Mouse (Mus musculus): ENCODE results near the gene Ubxn2a.
"Not testable (repeated sequence)": the region's sequence is repeated elsewhere in the genome, so short reads cannot be mapped to it uniquely, and the experiment has no call there.

The Ubxn2a gene

DNA sequence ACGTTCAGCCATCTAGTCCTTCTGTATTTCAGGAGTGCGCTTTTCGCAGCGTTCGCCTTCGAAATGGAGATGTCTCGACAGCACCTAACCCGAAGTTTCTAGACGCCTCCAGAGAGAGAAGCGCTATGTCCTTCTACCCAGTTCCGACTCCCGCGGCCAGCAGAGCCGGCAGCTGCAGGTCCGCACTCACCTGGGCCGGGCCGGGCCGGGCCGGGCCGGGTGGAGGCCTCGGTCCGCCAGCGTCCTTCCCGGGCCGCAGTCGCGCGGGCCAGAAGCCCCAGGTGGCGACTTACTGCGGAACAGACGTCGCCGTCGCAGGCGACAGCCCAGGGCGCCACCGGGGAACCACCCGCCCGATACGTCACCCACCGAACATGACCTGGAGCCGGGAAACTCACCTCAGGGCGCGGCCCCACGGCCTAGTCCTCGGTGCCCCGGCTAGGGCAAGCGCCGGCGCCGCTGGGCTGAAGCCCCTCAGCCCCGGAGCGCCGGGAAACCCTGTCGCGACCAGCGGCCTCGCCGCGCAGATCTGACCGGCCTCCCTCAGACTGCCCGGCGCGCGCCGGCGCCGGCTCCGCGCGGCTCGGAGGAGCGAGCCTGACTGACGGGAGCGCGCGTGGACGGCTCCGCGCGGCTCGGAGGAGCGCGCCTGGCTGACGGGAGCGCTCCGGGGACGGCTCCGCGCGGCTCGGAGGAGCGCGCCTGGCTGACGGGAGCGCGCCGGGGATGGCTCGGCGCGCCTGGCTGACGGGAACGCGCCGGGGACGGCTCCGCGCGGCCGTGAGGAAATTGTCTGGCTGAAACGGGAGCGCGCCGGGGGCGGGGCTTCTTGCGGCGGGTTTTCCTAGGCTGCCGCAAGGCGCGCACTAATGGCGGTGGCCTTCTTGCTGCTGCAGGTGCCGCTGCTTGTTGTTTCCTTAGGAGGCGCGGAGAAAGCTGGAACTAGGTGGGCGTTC, at the start of gene Ubxn2a:
Ubxn2a (minus strand) TSS at position 755 of the 956 bp plus-strand sequence.
- peak; percentile 94 to 96 for DNase-seq

DNA sequence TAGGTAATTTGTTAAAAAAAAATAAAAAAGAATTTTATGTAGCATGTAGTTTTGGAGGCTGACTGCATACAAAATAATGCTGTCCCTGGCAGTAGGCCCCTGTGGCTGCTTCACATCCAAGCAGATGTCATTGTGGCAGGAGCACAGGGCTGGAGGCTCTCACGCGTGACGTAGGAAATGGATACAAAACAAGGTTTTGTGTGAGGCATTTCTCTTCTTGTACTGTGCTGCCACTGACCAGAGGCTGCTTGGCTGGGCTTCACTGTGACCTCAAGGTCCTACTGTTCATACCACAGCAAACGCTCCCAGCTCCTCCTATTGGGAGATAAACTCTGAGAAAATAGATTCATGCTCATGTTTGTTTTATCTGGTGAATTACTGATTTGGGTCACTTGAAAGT, 45.7 kb upstream of the Ubxn2a start:
- no peak for DNase-seq

DNA sequence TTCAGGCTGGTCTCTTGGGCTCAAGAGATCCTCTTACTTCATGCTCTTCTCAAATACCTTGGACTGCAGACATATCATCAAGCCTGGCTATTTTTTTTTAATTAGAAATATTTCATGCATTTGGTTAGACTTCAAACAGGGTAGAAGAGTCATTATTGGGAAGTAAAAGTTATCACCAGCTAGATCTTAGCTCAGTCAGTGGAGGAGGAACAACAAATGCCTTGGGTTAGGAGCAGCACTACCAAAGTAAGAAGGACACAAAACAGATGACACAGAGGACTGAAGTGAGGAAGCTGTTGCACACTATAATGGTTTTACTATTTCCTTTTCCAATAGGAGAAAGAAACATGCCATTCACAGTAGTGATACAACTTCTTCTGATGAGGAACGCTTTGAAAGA, 44.8 kb upstream of the Ubxn2a start:
- no peak for DNase-seq

GRCm38 (mm10) chr12:4930820-4931548, 23.5 kb upstream of the Ubxn2a start:
- DNase-seq = no peak

GRCm38 (mm10) chr12:4928197-4928596, 20.7 kb upstream of the Ubxn2a start:
- no peak for DNase-seq

DNA sequence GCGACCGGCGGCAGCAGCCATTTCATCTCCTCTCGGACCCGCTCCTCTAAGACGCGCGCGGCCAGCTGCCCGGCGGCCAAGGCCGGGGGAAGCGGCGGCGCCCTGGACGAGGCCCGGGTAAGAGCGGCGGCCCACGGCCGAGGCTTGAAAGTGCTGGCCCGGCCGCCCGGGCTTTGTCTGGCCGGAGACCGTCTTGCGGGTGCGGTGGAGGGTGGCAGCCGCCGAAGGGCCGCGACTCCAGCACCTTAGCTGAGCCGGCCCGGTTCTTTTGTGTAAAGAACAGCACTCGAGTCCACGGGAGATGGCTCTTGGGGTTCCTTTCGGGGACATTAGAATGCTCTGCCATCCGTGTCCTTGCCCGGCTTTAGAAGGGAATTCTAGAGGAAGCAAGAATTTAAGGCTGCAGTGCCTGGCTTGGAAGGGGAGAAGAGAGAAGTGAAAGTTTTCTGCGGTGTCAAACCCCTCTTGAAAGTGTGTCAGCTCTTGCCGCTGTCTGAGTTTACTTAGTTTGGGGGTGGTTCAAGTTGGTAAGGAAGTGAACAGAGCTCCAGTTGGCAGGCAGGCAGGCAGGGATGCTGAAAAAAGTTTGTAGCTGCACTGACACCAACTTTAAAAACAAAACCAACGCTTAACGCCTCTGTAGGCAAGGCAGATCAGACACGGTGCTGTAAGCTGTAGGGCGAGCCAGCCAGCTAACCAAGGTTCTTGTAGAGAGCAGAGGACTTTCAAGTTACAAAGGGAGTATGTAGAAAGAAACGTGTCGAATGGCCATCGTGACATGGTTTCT, 10.5 kb upstream of the Ubxn2a start:
- DNase-seq = peak; percentile 46 to 53

GRCm38 (mm10) chr12:4916994-4917804, 9.7 kb upstream of the Ubxn2a start, which contains the start of gene Atad2b:
Atad2b (plus strand) TSS chr12:4917353.
- peak; percentile 96 for DNase-seq

DNA sequence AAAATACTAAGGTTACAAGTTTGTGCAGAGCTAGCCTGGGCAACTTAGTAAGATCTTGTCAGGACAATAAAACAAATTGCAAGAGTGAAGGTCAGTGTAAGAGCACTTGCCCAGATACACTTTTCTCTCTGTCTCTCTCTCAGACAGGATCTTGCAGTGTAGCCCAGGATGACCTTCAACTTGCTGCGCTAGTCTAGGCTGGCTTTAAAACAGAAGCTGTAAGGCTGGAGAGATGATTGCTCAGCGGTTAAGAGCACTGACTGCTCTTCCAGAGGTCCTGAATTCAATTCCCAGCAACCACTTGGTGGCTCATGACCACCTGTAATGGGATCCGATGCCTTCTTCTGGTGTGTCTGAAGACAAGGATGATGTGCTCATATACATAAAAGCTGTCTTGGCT, 7.4 kb upstream of the Ubxn2a start:
- no peak for DNase-seq

- DNase-seq = no peak
Observed at GRCm38 (mm10) chr12:4914441-4914840, 6.9 kb upstream of the Ubxn2a start.

- peak; percentile 64 to 70 for DNase-seq
Observed at GRCm38 (mm10) chr12:4911716-4912115, 4.2 kb upstream of the Ubxn2a start.

DNA sequence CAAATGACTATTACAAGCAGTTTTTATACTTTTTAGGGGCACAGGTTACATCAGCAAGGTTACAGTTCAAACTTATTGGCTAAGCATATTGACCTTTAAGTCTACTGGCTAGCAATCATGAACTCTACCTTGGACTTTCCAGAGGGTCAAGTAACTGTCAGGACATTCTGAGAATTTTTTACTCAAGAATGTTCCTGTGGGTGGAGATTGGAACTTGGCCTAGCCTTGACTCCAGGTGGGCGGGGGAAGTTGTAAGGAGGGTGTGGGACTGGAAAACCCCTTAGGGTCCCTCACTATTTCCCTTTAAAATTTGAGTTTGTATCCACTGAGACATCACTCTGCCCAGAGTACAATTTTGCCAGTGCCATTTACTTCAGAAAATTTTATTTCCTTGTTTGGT, 3.0 kb upstream of the Ubxn2a start:
- DNase-seq = peak; percentile 48 to 64

- DNase-seq = no peak
Observed at GRCm38 (mm10) chr12:4908391-4908790, 886 bp upstream of the Ubxn2a start.

- no peak for DNase-seq
Observed at GRCm38 (mm10) chr12:4906476-4906875, 1.0 kb downstream of the Ubxn2a start.

- DNase-seq = no peak
Observed at GRCm38 (mm10) chr12:4905946-4906345, 1.6 kb downstream of the Ubxn2a start.

GRCm38 (mm10) chr12:4898024-4898423, 9.5 kb downstream of the Ubxn2a start:
- no peak for DNase-seq

GRCm38 (mm10) chr12:4889891-4890290, 17.6 kb downstream of the Ubxn2a start:
- DNase-seq = no peak

GRCm38 (mm10) chr12:4889251-4889650, 18.3 kb downstream of the Ubxn2a start:
- no peak for DNase-seq

DNA sequence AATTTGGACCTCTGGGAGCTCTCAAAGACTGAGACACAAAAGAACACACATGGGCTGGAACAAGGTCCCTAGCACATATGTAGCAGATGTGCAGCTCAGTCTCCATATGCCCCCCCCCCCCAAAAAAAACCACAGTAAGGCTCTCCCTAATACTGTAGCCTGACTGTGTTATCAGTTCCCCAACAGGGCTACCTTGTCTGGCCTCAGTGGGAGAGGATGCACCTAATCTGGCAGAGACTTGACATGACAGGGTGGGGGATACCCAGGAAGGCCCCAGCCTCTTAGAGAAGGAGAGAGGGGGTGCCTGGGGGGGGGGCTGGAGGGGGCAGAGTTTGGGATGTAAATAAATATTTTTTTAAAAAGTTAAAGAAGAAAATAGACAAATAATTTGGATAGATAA, 18.8 kb downstream of the Ubxn2a start:
- no peak for DNase-seq

DNA sequence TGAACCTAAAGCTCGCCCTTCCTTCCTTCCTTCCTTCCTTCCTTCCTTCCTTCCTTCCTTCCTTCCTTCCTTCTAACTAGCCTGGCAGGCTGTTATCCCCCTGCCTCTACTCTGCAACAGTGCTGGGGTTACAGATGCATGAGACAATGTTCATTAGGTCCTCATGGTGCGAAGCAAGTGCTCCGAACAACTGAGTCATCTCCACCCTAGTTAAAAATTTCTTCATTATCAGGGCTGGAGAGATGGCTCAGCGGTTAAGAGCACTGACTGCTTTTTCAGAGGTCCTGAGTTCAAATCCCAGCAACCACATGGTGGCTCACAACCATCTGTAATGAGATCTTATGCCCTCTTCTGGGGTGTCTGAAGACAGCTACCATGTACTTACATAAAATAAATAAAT, 20.9 kb downstream of the Ubxn2a start:
- DNase-seq = not testable (repeated sequence)

DNA sequence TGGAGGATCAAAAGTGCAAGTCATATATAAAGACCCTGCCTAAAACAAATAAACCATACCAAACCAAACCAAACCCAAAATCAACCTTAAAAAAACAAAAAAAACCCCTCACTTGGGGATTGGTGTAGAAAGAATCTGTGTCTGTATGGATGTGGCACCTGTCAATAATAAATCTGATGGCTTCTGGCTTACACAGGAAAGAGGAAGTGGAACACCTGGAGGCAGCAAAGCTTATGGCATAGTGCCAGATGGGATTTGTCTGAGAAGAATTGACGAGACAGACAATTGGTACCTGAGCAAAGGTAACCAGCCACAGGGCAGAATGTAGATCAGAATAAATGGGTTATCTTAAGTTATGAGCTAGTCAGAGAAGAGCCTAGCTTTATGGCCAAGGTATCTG, 22.4 kb downstream of the Ubxn2a start:
- DNase-seq = no peak

DNA sequence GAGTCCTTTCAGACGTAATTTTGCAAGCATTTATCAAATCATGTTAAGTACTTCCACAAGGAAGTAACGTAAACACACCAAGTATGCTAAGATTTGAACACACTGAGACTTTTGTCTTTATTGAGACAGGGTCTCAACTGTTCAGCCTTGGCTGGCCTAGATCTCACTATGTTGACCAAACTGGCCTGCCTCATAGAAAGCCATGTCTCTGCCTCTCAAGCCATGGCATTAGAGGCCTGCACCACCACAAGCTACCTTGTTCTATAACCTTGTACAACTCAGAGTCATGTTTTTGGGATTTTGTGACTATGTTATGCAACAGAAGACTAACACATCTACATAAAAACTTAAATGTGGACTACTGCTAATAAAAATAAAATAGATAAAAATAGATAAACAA, 25.4 kb downstream of the Ubxn2a start:
- DNase-seq = no peak

DNA sequence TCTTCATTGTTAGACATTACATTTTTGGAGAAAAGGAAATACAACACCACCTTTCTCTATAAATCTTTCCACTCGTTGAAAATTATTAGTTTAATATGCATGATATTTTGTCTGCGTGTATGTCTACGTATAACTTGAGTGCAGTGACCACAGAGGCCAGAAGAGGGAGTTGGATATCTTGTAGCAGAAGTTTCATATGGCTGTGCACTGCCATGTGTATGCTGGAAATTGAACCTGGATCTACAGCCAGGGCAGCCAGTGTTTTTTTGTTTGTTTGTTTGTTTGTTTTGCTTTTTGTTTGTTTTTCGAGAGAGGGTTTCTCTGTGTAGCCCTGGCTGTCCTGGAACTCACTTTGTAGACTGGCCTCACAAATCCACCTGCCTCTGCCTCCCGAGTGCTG, 28.5 kb downstream of the Ubxn2a start:
- DNase-seq = peak in 1 of 2 experiments; percentile 42
